Mouse (Mus musculus) frontal cortex, adult (tissue): ENCODE data around the gene Nmnat2.

ENCODE experiments used
- ATAC-seq: cut with Nextera tagmentation; 2 replicates; pipeline ENCODE4 v1.9.2; 2017; ENCODE audit warnings: mild to moderate bottlenecking, moderate library complexity, mixed read lengths; ENCODE audit not compliant: low TSS enrichment

The Nmnat2 gene

GRCm38 (mm10) chr1:153163831-153164230, 209.0 kb downstream of the Nmnat2 start:
- peak; percentile 76 for ATAC-seq

- ATAC-seq, result no peak
These were observed 213.5 kb downstream of the Nmnat2 start for GRCm38 (mm10) chr1:153168293-153168692.
